Comparison of ENCODE assay signal across 8 mouse cellular contexts in genomic region chr9:107633661-107634405, GRCm38 (mm10). TPM values are rescaled to one million over a fixed set of nuclear protein-coding genes. Genes with fewer than 3 reads are reported as not detected.
DNase-seq lines count a peak whose midpoint lies in the region; ATAC-seq lines count a peak whose summit lies in the region.

No protein-coding gene starts in this region.

- peaks cover 2% of the 10 kb centered on the region; the same call in 1 of the 2 replicates for H3K36me3 ChIP-seq in heart, embryonic 16.5 days (ENCODE audit: control insufficient read depth, insufficient read depth)
- H3K36me3 ChIP-seq in limb, embryonic 11.5 days (ENCODE audit: control insufficient read depth, insufficient read depth, low read length): peaks cover 5% of the 10 kb centered on the region; the same call in 1 of the 2 replicates
- H3K36me3 ChIP-seq in midbrain, embryonic 13.5 days: no peaks in the 10 kb centered on the region

- H3K27me3 ChIP-seq in heart, embryonic 16.5 days (ENCODE audit: control insufficient read depth, insufficient read depth, low read length): no peaks in the 10 kb centered on the region
- no peaks in the 10 kb centered on the region for H3K27me3 ChIP-seq in limb, embryonic 11.5 days (ENCODE audit: control insufficient read depth, insufficient read depth, low read length)
- H3K27me3 ChIP-seq in midbrain, embryonic 13.5 days: no peaks in the 10 kb centered on the region

- peak overlapping the region; percentile 82 for H3K4me3 ChIP-seq in heart, embryonic 16.5 days (ENCODE audit: low read length)
- H3K4me3 ChIP-seq in limb, embryonic 11.5 days (ENCODE audit: low read depth, low read length): peak overlapping the region; percentile 89
- peak overlapping the region; percentile 87 for H3K4me3 ChIP-seq in midbrain, embryonic 13.5 days (replicated peaks)

- H3K4me2 ChIP-seq in heart, embryonic 16.5 days (ENCODE audit: low read depth, low read length): peak overlapping the region; percentile 96
- peak overlapping the region; percentile 100 for H3K4me2 ChIP-seq in limb, embryonic 11.5 days (ENCODE audit: low read depth, severe bottlenecking)
- H3K4me2 ChIP-seq in midbrain, embryonic 13.5 days (replicated peaks): peak overlapping the region; percentile 90

- H3K27ac ChIP-seq in heart, embryonic 16.5 days (ENCODE audit: low read length): peak overlapping the region; percentile 95
- peak overlapping the region; percentile 84 for H3K27ac ChIP-seq in limb, embryonic 11.5 days (replicated peaks; ENCODE audit: low read depth, low read length)
- peak overlapping the region; percentile 98 for H3K27ac ChIP-seq in midbrain, embryonic 13.5 days

- no peak for ATAC-seq in heart, embryonic 16.5 days (replicated peaks; ENCODE audit: extremely low read depth, insufficient read depth, low FRiP score)
- ATAC-seq in limb, embryonic 11.5 days (ENCODE audit: insufficient number of reproducible peaks, low FRiP score, low TSS enrichment, low read depth): no peak
- ATAC-seq in midbrain, embryonic 13.5 days: no peak

- WGBS in heart, embryonic 16.5 days: 2% methylated on average over 15 of the region's 15 CpGs
- 3% methylated on average over 15 of the region's 15 CpGs for WGBS in limb, embryonic 11.5 days
- WGBS in midbrain, embryonic 13.5 days: 2% methylated on average over 15 of the region's 15 CpGs

- no peaks in the 10 kb centered on the region for H3K9me3 ChIP-seq in heart, embryonic 16.5 days (replicated peaks; ENCODE audit: control insufficient read depth, low read length)
- no peaks in the 10 kb centered on the region for H3K9me3 ChIP-seq in limb, embryonic 11.5 days (ENCODE audit: control insufficient read depth, low read length)
- no peaks in the 10 kb centered on the region for H3K9me3 ChIP-seq in midbrain, embryonic 13.5 days

- H3K9ac ChIP-seq in heart, embryonic 16.5 days (ENCODE audit: low read length): peak overlapping the region; percentile 93
- peak overlapping the region; percentile 93 for H3K9ac ChIP-seq in limb, embryonic 11.5 days (ENCODE audit: low read length)
- peak overlapping the region; percentile 97 for H3K9ac ChIP-seq in midbrain, embryonic 13.5 days (replicated peaks)

- peaks cover 46% of the 10 kb centered on the region for H3K4me1 ChIP-seq in heart, embryonic 16.5 days (ENCODE audit: control insufficient read depth, insufficient read depth, low read length)
- peaks cover 62% of the 10 kb centered on the region for H3K4me1 ChIP-seq in limb, embryonic 11.5 days (ENCODE audit: control insufficient read depth, insufficient read depth, low read length)
- H3K4me1 ChIP-seq in midbrain, embryonic 13.5 days (replicated peaks): peaks cover 77% of the 10 kb centered on the region

- DNase-seq in adrenal gland, adult 2 months: peak; percentile 61
- DNase-seq in adrenal gland, postnatal 4 days (ENCODE audit: low spot score in 2 of 2): no peak
- peak; percentile 46 for DNase-seq in urinary bladder, postnatal 14 days (ENCODE audit: low spot score)
- no peak for DNase-seq in urinary bladder, postnatal 4 days (ENCODE audit: low spot score in 2 of 2)
- peak; percentile 57 for DNase-seq in limb, embryonic 11.5 days (ENCODE audit: low spot score)
- no peak for DNase-seq in Muller cell, postnatal 12 days (ENCODE audit: inconsistent ontology term)

RNA-seq across cellular contexts. Expression of gene Gnai2, which starts 1.3 kb away (rescaled TPM):
- 100 to 1,000 TPM; 198 to 278 TPM for total RNA-seq in adrenal gland, adult 2 months (2021)
- polyA plus RNA-seq in adrenal gland, adult 2 months (2012; rRNA removed): 330 and 345 TPM in 2 replicates
- total RNA-seq in adrenal gland, postnatal 4 days (2021): 100 to 1,000 TPM; 345 to 390 TPM
- 419 and 458 TPM in 2 replicates for polyA plus RNA-seq in heart, embryonic 16.5 days (2015; fragmentation: Nextera tagmentation; extraction: Ambion mirVana)
- 336 and 358 TPM in 2 replicates for polyA plus RNA-seq in limb, embryonic 11.5 days (2014; fragmentation: Nextera tagmentation; extraction: Ambion mirVana)
- 399 and 416 TPM in 2 replicates for polyA plus RNA-seq in midbrain, embryonic 13.5 days (2015; fragmentation: Nextera tagmentation; extraction: Ambion mirVana)

RNA-seq across cellular contexts. Expression of gene Sema3b, which starts 24.8 kb away (rescaled TPM):
- total RNA-seq in adrenal gland, adult 2 months (2021): 1 to 10 TPM; 3.7 to 4.1 TPM
- polyA plus RNA-seq in adrenal gland, adult 2 months (2012; rRNA removed): 8.3 and 10.4 TPM in 2 replicates
- 10 to 100 TPM; 16.9 to 19.4 TPM for total RNA-seq in adrenal gland, postnatal 4 days (2021)
- polyA plus RNA-seq in heart, embryonic 16.5 days (2015; fragmentation: Nextera tagmentation; extraction: Ambion mirVana): 11.0 and 12.0 TPM in 2 replicates
- 3.4 and 3.7 TPM in 2 replicates for polyA plus RNA-seq in limb, embryonic 11.5 days (2014; fragmentation: Nextera tagmentation; extraction: Ambion mirVana)
- polyA plus RNA-seq in midbrain, embryonic 13.5 days (2015; fragmentation: Nextera tagmentation; extraction: Ambion mirVana): 2.3 and 2.7 TPM in 2 replicates

RNA-seq across cellular contexts. Expression of gene Slc38a3, which starts 35.5 kb away (rescaled TPM):
- total RNA-seq in adrenal gland, adult 2 months (2021): 1 to 10 TPM in 1 of 2 experiments, under 1 TPM in 1; 0.48 to 2.7 TPM
- 1.7 and 4.1 TPM in 2 replicates for polyA plus RNA-seq in adrenal gland, adult 2 months (2012; rRNA removed)
- 10 to 100 TPM; 10.1 to 37.4 TPM for total RNA-seq in adrenal gland, postnatal 4 days (2021)
- polyA plus RNA-seq in heart, embryonic 16.5 days (2015; fragmentation: Nextera tagmentation; extraction: Ambion mirVana): 3.3 and 3.9 TPM in 2 replicates
- 3.4 and 4.1 TPM in 2 replicates for polyA plus RNA-seq in limb, embryonic 11.5 days (2014; fragmentation: Nextera tagmentation; extraction: Ambion mirVana)
- 18.7 and 22.0 TPM in 2 replicates for polyA plus RNA-seq in midbrain, embryonic 13.5 days (2015; fragmentation: Nextera tagmentation; extraction: Ambion mirVana)

RNA-seq across cellular contexts. Expression of gene Gnat1, which starts 45.7 kb away (rescaled TPM):
- total RNA-seq in adrenal gland, adult 2 months (2021): under 1 TPM in 1 of 2 experiments, not detected in 1; 0.37 TPM
- 0.10 and 0.16 TPM in 2 replicates for polyA plus RNA-seq in adrenal gland, adult 2 months (2012; rRNA removed)
- total RNA-seq in adrenal gland, postnatal 4 days (2021): 1 to 10 TPM in 1 of 2 experiments, under 1 TPM in 1; 0.73 to 1.6 TPM
- 0.39 TPM in 2 replicates for polyA plus RNA-seq in heart, embryonic 16.5 days (2015; fragmentation: Nextera tagmentation; extraction: Ambion mirVana)
- polyA plus RNA-seq in limb, embryonic 11.5 days (2014; fragmentation: Nextera tagmentation; extraction: Ambion mirVana): 1.7 and 1.8 TPM in 2 replicates
- 2.4 and 2.7 TPM in 2 replicates for polyA plus RNA-seq in midbrain, embryonic 13.5 days (2015; fragmentation: Nextera tagmentation; extraction: Ambion mirVana)

RNA-seq across cellular contexts. Expression of gene Ifrd2, which starts 46.4 kb away (rescaled TPM):
- 10 to 100 TPM; 36.0 to 41.7 TPM for total RNA-seq in adrenal gland, adult 2 months (2021)
- polyA plus RNA-seq in adrenal gland, adult 2 months (2012; rRNA removed): 67.3 and 80.0 TPM in 2 replicates
- 10 to 100 TPM; 40.9 to 41.4 TPM for total RNA-seq in adrenal gland, postnatal 4 days (2021)
- polyA plus RNA-seq in heart, embryonic 16.5 days (2015; fragmentation: Nextera tagmentation; extraction: Ambion mirVana): 45.7 and 46.5 TPM in 2 replicates
- 47.6 and 49.0 TPM in 2 replicates for polyA plus RNA-seq in limb, embryonic 11.5 days (2014; fragmentation: Nextera tagmentation; extraction: Ambion mirVana)
- 13.5 and 14.7 TPM in 2 replicates for polyA plus RNA-seq in midbrain, embryonic 13.5 days (2015; fragmentation: Nextera tagmentation; extraction: Ambion mirVana)

Comparison
In these comparisons a context has a peak if more than half of its experiments do, and no peak if none do; other contexts are left out.
1. DNase-seq: peak in adrenal gland, adult 2 months (single experiment), urinary bladder, postnatal 14 days (single experiment) and limb, embryonic 11.5 days (single experiment); none in adrenal gland, postnatal 4 days (0 of 2), urinary bladder, postnatal 4 days (0 of 2) and Muller cell, postnatal 12 days (single experiment).
2. Peak in every context shown above with its lines, with median percentiles within 50 percentile points of each other: H3K27ac ChIP-seq, H3K4me2 ChIP-seq, H3K4me3 ChIP-seq and H3K9ac ChIP-seq.